Mouse (Mus musculus): ENCODE data around the gene Adgrg4.

The Adgrg4 gene

DNA sequence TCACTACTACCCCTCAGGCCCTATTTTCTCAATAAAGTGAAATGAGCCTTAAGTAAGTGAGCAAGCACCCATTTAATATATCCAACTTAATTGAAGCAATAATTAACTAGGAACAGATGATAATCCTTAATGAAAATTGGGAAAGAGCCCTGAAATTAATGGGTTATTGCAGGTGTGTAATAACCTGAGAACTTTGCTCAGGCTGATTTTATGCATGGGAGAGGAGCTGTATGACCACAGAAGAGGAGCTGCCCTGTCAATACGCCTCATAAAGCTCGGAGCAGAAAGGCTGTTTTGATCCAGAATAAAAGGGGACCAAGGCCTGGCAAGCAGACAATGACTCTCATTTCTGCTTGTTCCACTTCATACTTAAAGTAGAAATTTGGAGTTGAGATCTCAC lies at the start of gene Adgrg4:
Gene Adgrg4 (plus strand): TSS at position 301 of the 400 bp plus-strand sequence.
- no peak for DNase-seq (ENCODE audit: extremely low read depth, insufficient read length, low spot score)

DNA sequence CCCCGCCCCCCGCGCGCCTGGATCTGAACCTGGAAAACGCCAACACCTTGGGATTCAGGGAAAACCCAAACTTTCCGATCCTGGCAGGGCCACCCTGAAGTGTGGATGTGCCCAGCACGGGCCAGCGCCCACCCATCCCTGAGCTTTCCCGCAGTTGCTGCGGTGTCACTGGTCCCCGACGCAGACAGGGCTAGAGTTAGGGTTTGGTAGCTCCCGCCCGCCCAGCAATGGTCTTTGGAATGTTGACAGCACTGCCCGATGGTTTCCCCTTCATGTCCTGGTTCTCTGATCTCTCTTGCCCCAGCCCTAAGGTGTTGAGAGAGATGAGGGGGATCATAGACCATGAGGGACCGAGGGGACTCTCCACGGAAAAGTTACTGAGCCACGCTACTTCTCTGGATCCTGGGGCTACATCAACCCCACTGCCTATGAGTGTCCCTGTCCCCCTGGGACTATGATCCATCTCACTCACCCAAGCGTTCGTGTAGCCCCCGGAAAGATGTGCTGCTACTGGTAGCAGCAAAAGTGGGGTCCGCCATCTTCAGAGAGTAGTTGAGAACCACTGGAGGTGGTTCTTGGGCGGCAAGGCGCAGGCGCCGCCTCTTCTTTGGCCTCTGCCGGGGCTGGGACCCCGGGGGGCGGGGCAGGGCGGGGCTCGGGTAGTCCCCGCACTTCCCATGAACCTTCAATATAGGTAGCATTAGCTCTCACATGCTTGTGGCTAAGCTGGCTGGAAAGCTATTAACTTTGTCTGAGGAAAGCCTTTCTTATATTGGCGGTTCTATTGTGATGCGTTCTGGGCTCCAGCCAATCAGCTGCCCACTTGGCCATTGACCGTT lies 48.0 kb upstream of the Adgrg4 start, which contains the start of gene Map7d3:
Gene Map7d3 (minus strand): TSS at position 562 of the 839 bp plus-strand sequence.
- DNase-seq (ENCODE audit: extremely low read depth, insufficient read length, low spot score) = no peak

DNA sequence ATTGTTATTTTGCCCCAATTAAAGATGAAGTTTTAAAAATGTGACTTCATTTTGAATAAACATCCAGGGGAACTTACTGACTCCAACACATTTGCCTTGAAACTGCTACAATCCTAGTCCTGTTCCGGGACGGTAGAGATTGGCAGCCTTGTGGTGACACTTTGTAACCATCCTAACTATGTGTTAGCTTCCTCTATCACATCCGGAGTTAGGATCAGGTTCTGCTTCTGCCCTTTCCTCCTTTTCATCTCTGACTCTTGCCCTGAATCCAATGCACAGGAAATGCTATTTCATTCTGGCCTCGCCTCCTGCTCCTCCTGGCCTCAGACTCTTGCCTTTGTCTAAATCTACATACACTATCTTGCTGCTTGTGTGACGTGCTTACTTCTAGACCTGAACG lies 42.5 kb upstream of the Adgrg4 start:
- no peak for DNase-seq (ENCODE audit: extremely low read depth, insufficient read length, low spot score)

DNA sequence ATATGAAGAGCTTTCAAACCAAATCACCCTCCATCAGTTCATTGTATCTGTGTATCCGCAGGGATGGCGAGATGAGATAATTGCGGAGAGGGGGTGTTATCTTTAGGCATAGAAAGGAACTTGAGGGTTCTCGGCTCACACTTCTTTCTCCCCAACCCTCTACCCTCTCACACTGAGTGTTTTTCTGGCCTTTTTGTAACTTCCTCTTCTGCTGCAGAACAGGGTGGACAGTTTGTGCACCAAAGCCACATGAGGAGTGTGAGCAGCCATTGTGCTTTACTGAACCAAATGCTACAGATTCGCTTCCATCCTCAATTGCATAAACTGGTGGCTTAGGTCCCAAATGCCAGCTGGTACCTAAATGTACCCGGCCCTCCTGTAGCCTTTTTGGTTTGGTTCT lies 34.1 kb upstream of the Adgrg4 start:
- no peak for DNase-seq (ENCODE audit: extremely low read depth, insufficient read length, low spot score)

DNA sequence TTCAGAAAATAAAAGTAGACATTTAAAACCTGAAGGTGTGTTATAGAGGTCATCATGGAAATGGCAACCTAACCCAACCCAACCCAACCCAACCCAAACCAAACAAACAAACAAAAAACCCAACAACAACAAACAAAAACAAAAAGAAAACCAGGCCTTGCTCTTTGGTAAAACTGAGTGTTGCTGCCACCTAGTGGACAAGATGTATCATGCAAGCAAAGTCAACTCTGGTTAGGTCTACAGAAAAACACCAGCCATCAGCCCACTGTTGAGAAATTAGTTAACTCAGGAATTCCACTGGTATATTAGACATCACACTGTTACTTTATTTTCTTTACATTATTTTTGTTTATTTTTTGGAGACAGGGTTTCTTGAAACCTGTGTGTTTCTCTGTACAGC lies 30.6 kb upstream of the Adgrg4 start:
- DNase-seq (ENCODE audit: extremely low read depth, insufficient read length, low spot score) = no peak

DNA sequence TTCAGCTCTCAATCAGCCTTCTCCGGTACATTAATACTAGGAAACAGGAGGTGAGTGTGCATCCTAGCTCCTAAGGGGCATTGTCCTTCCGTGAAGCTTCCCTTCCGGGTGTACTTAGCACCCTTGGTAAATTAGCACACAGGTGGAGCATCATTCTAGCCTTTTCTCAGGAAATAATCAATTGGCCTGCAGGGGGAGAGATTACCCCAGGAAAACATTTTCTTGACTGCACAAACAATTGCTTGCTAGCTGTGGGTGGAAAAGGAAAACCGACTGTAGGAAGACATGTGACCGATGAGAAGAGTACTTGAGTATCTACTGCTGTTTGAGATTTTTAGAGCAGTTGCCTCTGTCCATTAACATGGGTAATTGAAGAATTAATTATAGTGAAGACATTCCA lies 28.7 kb upstream of the Adgrg4 start:
- DNase-seq (ENCODE audit: extremely low read depth, insufficient read length, low spot score) = no peak

DNA sequence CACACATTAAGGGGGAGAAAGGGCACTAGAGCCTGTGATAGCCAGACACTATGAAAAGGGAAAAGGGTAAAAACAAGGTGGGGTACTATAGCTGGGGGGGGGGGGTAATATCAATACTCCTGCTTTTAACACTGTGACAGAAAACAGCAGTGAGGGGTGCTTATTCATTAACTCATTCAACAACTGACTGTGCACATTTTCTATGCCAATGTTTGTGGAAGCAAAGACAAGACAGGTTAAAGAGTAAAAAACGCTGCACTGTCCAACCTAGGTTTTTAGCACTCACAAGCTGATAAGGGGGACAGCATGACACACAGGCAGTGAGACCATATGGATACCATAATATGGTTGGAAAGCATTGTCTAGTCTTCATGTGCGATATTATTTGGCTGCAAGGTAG lies 142.9 kb downstream of the Adgrg4 start:
- no peak for DNase-seq (ENCODE audit: extremely low read depth, insufficient read length, low spot score)

DNA sequence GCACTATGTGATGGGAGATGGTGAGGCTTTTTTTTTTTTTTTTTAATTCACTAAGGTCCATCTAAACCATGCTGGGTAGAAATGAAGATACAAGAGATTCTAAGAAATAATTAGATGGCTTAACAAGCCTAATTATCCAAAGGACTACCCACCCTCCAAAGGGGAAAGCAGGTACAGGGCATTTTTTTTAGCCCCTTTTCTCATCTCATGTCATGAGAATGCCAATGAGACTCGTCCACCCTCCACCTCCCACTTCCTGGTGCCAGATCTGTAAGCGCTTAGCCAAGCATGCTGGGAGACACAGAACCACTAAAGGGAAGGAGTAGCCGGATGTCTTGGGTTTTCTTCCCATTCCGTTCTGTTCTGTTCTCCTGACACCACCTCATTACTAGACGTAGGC lies 172.8 kb downstream of the Adgrg4 start, which contains the start of gene Brs3:
Gene Brs3 (plus strand): TSS at position 301 of the 400 bp plus-strand sequence.
- DNase-seq (ENCODE audit: extremely low read depth, insufficient read length, low spot score) = no peak

DNA sequence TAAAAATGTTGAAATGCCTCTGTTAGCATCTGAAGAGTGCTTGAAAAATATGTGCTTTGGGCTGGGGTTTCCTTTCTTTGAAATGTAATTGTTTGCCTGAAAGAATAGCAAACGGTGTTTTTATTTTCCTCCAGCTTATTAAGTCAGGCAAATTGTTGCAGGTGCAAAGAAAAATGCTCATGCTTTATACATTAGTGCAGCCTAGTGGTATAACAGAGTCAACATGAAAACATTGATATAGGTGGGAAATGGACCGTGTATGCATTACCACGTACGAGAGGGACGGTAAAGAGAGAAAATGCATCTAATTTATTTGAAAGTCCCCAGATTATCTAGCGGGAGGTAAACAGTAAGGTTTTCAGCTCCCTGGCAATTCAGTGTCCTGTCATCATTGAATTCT lies 173.9 kb downstream of the Adgrg4 start:
- no peak for DNase-seq (ENCODE audit: extremely low read depth, insufficient read length, low spot score)
